Mouse (Mus musculus) limb, embryonic 15.5 days (tissue): ENCODE measurements around the gene Usp28. TPM values are rescaled to one million over a fixed set of nuclear protein-coding genes. Genes with fewer than 3 reads are reported as not detected.
A peak's percentile ranks its signal among the peaks of the same experiment; 100 is the strongest.

Source experiments
- ATAC-seq: fragments of 200-750 bp; cut with Nextera tagmentation; 2 replicates; pipeline ENCODE4 v1.8.0; 2017; ENCODE audit warnings: low read depth, moderate TSS enrichment; ENCODE audit not compliant: insufficient number of reproducible peaks, low FRiP score, low TSS enrichment
- H3K27ac ChIP-seq: fragments of 300-500 bp; sonication (generic); 2 replicates; pipeline ENCODE4 v1.5.1; 2015; ENCODE audit warnings: moderate library complexity, mild to moderate bottlenecking, inconsistent platforms
- H3K27me3 ChIP-seq: fragments of 300-500 bp; sonication (generic); 2 replicates; pipeline ENCODE4 v1.6.1; 2015; ENCODE audit warnings: inconsistent platforms
- H3K36me3 ChIP-seq: fragments of 300-500 bp; sonication (generic); 2 replicates; pipeline ENCODE4 v1.6.1; 2015; ENCODE audit warnings: inconsistent platforms
- H3K4me1 ChIP-seq: fragments of 300-500 bp; sonication (generic); 2 replicates; pipeline ENCODE4 v1.6.1; 2015; ENCODE audit warnings: inconsistent platforms
- H3K4me2 ChIP-seq: fragments of 300-500 bp; sonication (generic); 2 replicates; pipeline ENCODE4 v1.6.1; 2015; ENCODE audit warnings: mild to moderate bottlenecking, inconsistent platforms
- H3K4me3 ChIP-seq: fragments of 300-500 bp; sonication (generic); 2 replicates; pipeline ENCODE4 v1.5.1; 2015; ENCODE audit warnings: mild to moderate bottlenecking, inconsistent platforms
- H3K9ac ChIP-seq: fragments of 300-500 bp; sonication (generic); 2 replicates; pipeline ENCODE4 v1.6.1; 2015; ENCODE audit warnings: inconsistent platforms
- H3K9me3 ChIP-seq: fragments of 300-500 bp; sonication (generic); 2 replicates; pipeline ENCODE4 v1.6.1; 2016; ENCODE audit warnings: inconsistent platforms
- WGBS: fragments of 180-500 bp; shearing (Covaris S2); methylation state at CpG from one replicate; pipeline ENCODE4 v1.1.7; 2015; 5-methylcytosine and 5-hydroxymethylcytosine counted together
- polyA plus RNA-seq: library from polyadenylated mRNA; unstranded; fragments of >200 nt; fragmentation: Nextera tagmentation; extraction: Ambion mirVana; gene quantifications from 2 replicates; pipeline ENCODE4 v1.2.1, GENCODE M21; 2015

The Usp28 gene
- polyA plus RNA-seq, 1 experiment from 2014 or later, result 27.5 TPM

DNA sequence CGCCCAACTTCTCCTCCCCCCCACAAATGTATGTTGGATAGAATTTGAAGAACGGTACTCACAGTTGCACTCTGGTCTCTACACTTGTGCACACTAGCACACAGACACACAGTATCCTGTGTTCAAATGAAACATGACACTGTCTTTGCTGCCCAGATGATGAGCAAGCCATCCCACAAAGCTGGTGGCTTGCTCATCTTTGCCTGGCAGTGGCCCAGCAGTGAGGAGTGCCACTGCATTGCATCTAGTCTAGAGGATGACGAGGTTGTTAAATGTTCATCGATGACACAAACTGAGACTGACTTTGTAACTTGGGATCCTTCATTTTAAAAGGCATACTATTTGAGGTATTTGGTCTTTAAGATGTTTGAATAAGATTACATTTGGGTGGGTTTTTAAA, 49.6 kb downstream of the Usp28 start:
- WGBS, result 97% methylated on average over 4 of the region's 4 CpGs
- Histone ChIP-seq H3K27ac (no peak overlapping the region), H3K36me3 (peaks cover 84% of the 10 kb centered on the region), H3K27me3 (no peaks in the 10 kb centered on the region), H3K4me3 (no peak overlapping the region), H3K9ac (no peak overlapping the region), H3K9me3 (no peaks in the 10 kb centered on the region), H3K4me2 (no peak overlapping the region), H3K4me1 (no peaks in the 10 kb centered on the region)
- ATAC-seq, result no peak

DNA sequence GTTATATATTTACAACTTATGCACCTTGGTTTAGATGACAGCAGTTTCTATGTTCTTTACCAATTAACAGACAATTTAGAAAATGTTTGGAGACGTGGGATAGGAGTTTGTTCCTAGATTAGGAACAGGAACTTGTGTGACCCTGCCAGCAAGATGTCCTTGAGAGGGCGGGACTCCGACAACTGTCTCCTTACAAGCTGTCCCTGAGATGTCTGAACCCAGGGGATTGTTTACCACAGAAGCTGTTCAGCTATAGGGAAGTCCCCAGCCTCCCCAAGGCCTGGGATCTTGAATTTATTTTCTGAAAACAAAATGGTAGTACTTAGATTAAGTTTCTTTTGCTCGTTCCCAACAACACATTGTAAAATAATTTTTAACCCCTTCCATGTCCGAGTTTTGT, 65.7 kb downstream of the Usp28 start:
- Histone ChIP-seq H3K27ac (no peak overlapping the region), H3K36me3 (no peaks in the 10 kb centered on the region), H3K4me1 (0 out of 2 replicates have a peak, but pooled peaks cover 2% of the 10 kb centered on the region), H3K4me2 (no peak overlapping the region), H3K9me3 (no peaks in the 10 kb centered on the region), H3K4me3 (no peak overlapping the region), H3K27me3 (no peaks in the 10 kb centered on the region), H3K9ac (no peak overlapping the region)
- WGBS, result 68% methylated on average over 5 of the region's 5 CpGs
- ATAC-seq, result no peak

DNA sequence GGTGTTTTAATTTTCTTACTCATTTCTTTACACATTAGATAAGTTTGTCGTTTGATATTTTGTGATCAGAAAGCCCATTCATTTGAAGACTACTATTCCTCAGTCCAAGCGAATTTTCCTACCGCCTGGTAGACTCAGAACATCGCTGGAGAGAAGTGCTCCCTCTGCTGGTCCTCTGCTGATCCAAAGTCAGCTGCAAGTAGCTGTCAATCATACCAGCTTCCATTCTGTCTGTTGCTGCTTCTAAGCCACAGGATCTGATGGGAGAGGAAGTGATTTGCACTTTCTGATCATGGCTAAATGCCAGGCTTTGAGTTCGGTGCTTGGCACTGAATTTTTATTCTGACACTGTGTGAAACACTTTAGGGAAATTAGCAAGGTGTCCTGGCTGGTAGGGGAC, 66.2 kb downstream of the Usp28 start:
- H3K4me2 ChIP-seq, result no peak overlapping the region
- no peak for ATAC-seq
- H3K27me3 ChIP-seq, result no peaks in the 10 kb centered on the region
- no peaks in the 10 kb centered on the region for H3K9me3 ChIP-seq
- H3K9ac ChIP-seq, result no peak overlapping the region
- no peak overlapping the region for H3K27ac ChIP-seq
- no peaks in the 10 kb centered on the region for H3K36me3 ChIP-seq
- H3K4me3 ChIP-seq, result no peak overlapping the region
- H3K4me1 ChIP-seq, result peaks cover 6% of the 10 kb centered on the region; the same call in 1 of the 2 replicates
- WGBS, result 11% methylated on average over 5 of the region's 5 CpGs

DNA sequence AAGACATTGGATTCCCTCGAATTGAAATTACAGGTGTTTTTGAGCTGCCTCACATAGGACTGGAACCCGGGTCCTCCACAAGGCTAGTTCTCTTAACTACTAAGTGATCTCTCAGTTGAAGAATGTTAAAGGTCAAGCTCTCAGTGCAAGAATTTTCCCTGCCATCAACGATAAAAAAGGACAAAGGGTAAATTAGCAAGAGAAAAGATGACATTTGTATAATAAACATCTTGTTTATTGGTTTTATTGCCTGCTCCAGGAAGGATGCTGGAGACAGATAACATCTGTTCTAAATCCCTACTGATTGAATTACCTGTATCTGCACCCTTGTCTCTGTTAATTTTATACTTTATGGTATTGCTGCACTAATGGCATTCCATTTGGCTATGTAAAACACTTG, 68.9 kb downstream of the Usp28 start:
- H3K27ac ChIP-seq, result no peak overlapping the region
- ATAC-seq, result no peak
- H3K4me2 ChIP-seq, result no peak overlapping the region
- WGBS, result 78% methylated on average over 3 of the region's 3 CpGs
- peaks cover 13% of the 10 kb centered on the region for H3K4me1 ChIP-seq
- peaks cover 9% of the 10 kb centered on the region for H3K36me3 ChIP-seq
- H3K4me3 ChIP-seq, result no peak overlapping the region
- H3K27me3 ChIP-seq, result no peaks in the 10 kb centered on the region
- no peaks in the 10 kb centered on the region for H3K9me3 ChIP-seq
- H3K9ac ChIP-seq, result no peak overlapping the region

DNA sequence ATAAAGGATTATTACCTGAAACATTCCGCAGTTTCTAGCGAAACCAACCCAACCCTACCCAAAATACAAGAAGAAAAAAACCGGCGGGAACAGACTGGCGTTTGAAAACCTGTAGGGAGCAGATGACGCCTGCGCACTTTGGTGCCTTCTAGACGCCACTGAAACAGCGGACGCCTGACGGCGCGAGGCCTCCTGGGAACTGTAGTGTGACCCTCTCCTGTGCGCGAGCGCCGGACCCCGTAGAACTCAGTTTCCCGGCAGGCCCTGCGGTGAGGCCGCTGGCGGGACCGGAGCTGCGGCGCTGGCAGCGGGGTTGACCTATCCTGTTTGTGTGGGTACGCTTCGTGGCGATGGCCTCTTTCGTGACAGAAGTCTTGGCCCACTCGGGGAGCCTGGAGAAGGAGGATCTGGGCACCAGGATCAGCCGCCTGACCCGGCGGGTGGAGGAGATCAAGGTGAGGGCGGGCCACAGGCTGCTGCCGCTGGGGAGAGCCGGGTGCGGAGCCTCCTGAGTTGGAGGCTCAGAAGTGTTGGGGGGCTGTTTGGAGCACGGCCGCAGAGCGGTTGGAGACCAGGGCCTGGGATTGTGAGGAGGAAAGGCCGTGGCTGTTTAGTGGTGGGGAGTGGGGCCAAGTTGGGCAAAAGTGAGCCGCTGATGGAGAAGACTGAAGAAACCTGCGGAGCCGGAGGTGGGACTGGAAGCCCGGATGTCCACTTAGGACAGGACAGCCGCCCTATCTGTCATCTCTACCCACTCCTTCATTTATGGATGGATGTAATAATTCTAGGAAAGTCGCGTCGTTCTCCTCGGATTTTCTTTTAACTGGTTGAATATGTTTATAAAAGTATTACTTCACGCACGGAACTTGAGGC, 70.4 kb downstream of the Usp28 start, which contains the start of gene Zw10:
Gene Zw10, plus strand, starts transcription at position 281 of the 873 bp plus-strand sequence.
- under 1% methylated on average over 53 of the region's 53 CpGs for WGBS
- no peaks in the 10 kb centered on the region for H3K27me3 ChIP-seq
- no peaks in the 10 kb centered on the region for H3K9me3 ChIP-seq
- H3K4me2 ChIP-seq, result peak within 1 kb of the TSS; percentile 55
- H3K36me3 ChIP-seq, result peaks cover 17% of the 10 kb centered on the region
- peak within 1 kb of the TSS; percentile 82 for H3K27ac ChIP-seq
- peak within 1 kb of the TSS; percentile 83 for H3K4me3 ChIP-seq
- peak; percentile 97 for ATAC-seq
- H3K9ac ChIP-seq, result peak within 1 kb of the TSS; percentile 83
- H3K4me1 ChIP-seq, result peaks cover 13% of the 10 kb centered on the region

DNA sequence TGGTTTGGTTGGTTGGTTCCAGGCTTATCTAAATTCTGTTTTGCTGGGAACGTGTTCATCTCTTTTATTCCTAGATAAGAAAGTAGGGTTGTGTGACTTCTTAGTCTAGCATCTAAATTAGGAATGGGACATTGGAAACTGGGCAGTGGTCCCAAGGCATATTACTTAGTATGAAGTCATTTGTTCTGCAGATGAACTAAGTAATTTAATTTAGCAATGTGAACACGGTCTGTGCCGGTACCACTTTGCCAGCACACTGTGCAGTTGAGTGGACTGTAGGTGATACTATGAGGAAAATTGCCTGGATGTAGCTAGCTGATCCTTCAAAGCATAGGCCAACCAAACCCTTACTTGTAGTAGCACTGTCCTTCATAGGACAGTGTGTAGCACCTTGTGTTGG, 91.7 kb downstream of the Usp28 start:
- ATAC-seq, result no peak
- Histone ChIP-seq H3K9me3 (no peaks in the 10 kb centered on the region), H3K27me3 (no peaks in the 10 kb centered on the region), H3K27ac (no peak overlapping the region), H3K4me1 (no peaks in the 10 kb centered on the region), H3K36me3 (peaks cover 84% of the 10 kb centered on the region), H3K4me3 (no peak overlapping the region), H3K9ac (no peak overlapping the region), H3K4me2 (no peak overlapping the region)
- WGBS, result 87% methylated on average over 3 of the region's 3 CpGs

DNA sequence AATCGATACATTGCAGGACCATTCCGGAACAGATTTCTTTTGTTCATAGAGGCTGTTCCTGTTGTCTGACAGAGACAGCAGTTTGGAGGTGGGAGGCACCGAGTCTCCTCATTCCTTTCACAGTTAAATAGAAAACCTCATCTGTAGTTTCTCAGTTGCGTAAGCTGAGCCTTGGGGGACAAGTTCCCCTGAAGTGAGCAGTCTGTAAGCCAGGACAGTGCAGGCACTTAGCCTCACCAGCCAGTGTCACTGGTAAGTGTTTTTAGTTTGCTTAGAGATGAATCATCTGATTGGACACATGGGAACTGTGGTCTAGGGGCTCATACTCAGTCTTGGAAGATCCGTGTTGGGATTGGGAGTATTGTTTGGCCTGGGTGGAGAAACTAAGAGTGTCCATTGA, 95.9 kb downstream of the Usp28 start, which contains the start of gene Tmprss5:
Gene Tmprss5, plus strand, starts transcription at position 154 of the 400 bp plus-strand sequence.
- H3K9me3 ChIP-seq, result no peaks in the 10 kb centered on the region
- H3K27me3 ChIP-seq, result no peaks in the 10 kb centered on the region
- H3K9ac ChIP-seq, result no peak within 1 kb of the TSS
- 72% methylated on average over 5 of the region's 5 CpGs for WGBS
- no peaks in the 10 kb centered on the region for H3K4me1 ChIP-seq
- no peak within 1 kb of the TSS for H3K4me2 ChIP-seq
- no peak within 1 kb of the TSS for H3K27ac ChIP-seq
- no peak within 1 kb of the TSS for H3K4me3 ChIP-seq
- peaks cover 45% of the 10 kb centered on the region for H3K36me3 ChIP-seq
- no peak for ATAC-seq

DNA sequence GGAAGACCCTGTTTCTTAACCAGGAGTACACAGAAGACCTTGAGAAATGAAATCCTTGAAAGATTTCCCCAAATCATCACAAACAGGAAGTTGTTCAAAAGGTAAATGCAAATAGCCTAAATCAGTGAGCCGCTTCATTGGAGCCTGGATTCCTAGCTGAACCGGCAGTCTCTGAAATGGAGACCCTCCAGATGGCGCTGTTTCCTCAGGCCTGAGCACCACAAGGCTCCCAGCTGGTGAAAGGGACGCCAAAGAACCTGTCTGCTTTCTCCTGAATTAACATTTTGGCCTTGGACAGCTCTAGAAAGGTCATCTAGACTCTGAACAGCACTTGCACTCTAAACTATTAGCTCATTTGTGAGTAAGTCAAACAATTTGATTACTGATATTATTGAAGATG, 96.4 kb downstream of the Usp28 start:
- 13% methylated on average over 4 of the region's 4 CpGs for WGBS
- no peaks in the 10 kb centered on the region for H3K27me3 ChIP-seq
- no peak overlapping the region for H3K9ac ChIP-seq
- no peak overlapping the region for H3K4me3 ChIP-seq
- H3K4me1 ChIP-seq, result no peaks in the 10 kb centered on the region
- H3K27ac ChIP-seq, result no peak overlapping the region
- peaks cover 41% of the 10 kb centered on the region for H3K36me3 ChIP-seq
- no peak for ATAC-seq
- H3K4me2 ChIP-seq, result no peak overlapping the region
- H3K9me3 ChIP-seq, result no peaks in the 10 kb centered on the region

DNA sequence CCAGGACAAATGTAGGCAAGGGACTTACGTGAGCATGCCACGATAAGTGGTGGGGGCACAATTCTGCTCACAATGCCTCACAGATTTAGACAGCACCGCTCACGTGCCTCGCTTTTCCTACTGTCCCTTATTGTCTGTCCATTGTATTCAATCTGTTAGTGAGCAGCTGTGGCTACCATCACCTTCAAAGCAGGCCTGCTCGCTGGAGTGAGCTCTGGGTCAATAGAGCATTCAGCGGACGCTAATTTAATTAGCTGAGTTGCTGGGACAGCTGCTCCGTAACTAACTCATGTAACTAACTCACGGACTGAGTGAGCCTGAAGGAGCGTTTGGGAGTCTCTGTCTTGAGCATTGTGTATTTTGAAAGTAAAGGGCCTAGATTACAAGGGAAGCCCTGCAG, 102.1 kb downstream of the Usp28 start:
- Histone ChIP-seq H3K4me3 (no peak overlapping the region), H3K27ac (no peak overlapping the region), H3K4me1 (no peaks in the 10 kb centered on the region), H3K27me3 (no peaks in the 10 kb centered on the region), H3K4me2 (no peak overlapping the region), H3K9me3 (no peaks in the 10 kb centered on the region), H3K36me3 (no peaks in the 10 kb centered on the region), H3K9ac (no peak overlapping the region)
- WGBS, result 51% methylated on average over 11 of the region's 11 CpGs
- no peak for ATAC-seq

Other genes starting within 250 kb of the Usp28 start
- gene Zbtb16, start 149.2 kb upstream of the Usp28 start, polyA plus RNA-seq, result 5.7 and 6.3 TPM in 2 replicates
- gene Htr3a, start 74.3 kb upstream of the Usp28 start, polyA plus RNA-seq, result 0.54 and 0.56 TPM in 2 replicates
- gene Htr3b, start 20.4 kb upstream of the Usp28 start, polyA plus RNA-seq, result not detected in 2 replicates
- 36.7 and 37.1 TPM in 2 replicates for gene Zw10, start 70.2 kb downstream of the Usp28 start, polyA plus RNA-seq
- gene Tmprss5, start 95.9 kb downstream of the Usp28 start, polyA plus RNA-seq, result 0.32 and 0.37 TPM in 2 replicates